Mouse (Mus musculus): ENCODE data around the gene Glyat.

- TF ChIP-seq EP300 (IDR thresholded peaks at IDR 0.05; ENCODE audit: low read length) (no peak), RAD21 (IDR thresholded peaks at IDR 0.05; ENCODE audit: low read depth, low read length) (no peak), ZKSCAN1 (IDR thresholded peaks at IDR 0.05; ENCODE audit: borderline replicate concordance, low read depth, low read length) (no peak), KAT2A (IDR thresholded peaks at IDR 0.05; ENCODE audit: insufficient replicate concordance, low read length) (no peak), CTCF (conservative IDR thresholded peaks at IDR 0.05 in 1 of 2, IDR thresholded peaks at IDR 0.05 in 1 of 2; ENCODE audit: low read depth in 2 of 2, low read length in 2 of 2) (no peak), MAX (IDR thresholded peaks at IDR 0.05; ENCODE audit: low read length) (no peak)
Measured at GRCm38 (mm10) chr19:12608336-12608735, 24.8 kb upstream of the Glyat start.

Data from CH12.LX (cell line).